Mouse (Mus musculus): ENCODE data around the gene Phb2.

Gene Phb2

DNA sequence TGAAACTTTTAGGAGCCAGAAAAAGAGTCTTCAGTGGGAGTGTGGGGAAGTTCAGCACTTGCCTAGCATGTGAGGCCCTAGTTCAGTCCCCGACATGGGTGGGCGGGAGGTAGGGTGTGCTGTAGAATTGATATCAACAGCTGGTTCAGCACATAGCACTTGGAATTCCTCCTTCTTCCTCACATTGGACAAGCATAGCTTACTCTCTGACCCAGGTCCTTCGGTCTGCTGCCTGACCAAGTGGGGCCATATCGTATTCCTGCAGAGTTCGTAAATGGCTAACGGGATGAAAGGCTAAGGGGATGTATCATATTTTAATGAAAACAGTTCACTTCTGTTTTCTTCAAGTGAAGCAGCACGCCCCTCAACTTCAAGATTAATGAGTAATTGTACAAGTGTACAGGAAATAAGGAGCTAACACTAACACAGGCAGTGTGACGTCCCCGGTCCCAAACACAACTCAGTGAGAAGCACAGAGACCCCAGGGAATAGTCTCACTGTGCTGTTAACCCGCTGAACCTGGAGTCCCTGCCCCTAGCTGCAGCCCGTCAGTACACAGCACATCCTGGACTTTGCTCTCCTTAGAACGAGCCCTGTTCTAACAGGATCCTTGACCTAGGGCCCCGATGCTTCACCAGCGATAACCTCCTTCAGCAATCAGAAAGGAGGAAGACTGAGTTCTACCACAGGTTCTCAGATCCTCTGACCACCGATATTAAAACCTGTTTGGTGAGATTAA, 18.7 kb upstream of the Phb2 start:
- no peak for DNase-seq

- peak; percentile 92 for DNase-seq
Measured at GRCm38 (mm10) chr6:124694166-124694955, 17.8 kb upstream of the Phb2 start.

DNA sequence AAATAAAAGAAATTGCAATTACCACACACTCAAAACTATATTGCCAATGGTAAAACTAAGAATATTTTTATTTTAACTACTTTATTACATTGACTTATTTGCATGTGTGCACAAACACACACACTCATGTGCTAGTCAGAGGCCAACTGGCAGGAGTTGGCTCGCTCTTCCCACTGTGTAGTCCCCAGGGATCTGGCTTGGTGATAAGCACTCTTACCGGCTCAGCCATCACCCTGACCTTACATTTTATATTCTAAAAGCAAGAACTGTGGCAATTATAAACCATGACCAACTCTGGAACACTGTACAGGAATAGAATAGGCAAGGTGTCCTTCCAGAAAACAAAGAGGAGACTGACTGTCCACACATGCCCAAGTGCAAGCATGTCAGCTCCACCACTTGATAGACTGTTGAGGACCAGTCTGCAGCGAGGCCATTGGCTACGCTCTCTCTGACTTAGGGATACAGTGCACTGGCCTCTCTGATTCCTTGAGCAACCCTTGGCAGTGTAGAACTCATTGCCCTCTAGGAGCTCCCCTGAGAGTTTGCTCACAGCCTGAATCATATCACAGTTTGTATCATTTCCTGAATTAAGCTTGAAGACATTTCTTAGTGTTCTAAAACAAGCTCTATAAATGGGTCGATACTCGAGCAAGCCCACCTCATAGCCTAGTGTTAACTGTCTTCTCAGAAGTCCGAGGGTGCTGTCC, 15.5 kb upstream of the Phb2 start:
- DNase-seq, result no peak

DNA sequence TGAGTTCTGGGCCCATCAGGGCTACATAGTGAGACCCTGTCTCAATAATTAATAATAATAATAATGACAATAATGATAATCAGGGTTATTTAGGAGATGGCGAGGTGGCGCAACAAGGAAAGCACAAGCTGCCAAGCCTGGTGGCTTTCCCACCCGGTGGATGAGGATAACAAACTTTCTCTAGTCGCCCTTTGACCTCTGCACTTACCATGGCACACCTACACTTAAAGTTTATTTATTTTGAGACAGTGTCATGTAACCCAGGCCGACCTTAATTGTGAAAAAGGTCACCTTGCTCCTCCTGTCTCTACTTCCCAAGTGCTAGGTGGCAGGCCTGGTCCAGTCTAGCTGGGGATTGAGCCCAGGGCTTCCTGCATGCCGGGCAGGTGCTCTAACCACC, 13.4 kb upstream of the Phb2 start:
- DNase-seq, result no peak

GRCm38 (mm10) chr6:124699366-124699765, 12.8 kb upstream of the Phb2 start:
- no peak for DNase-seq

DNA sequence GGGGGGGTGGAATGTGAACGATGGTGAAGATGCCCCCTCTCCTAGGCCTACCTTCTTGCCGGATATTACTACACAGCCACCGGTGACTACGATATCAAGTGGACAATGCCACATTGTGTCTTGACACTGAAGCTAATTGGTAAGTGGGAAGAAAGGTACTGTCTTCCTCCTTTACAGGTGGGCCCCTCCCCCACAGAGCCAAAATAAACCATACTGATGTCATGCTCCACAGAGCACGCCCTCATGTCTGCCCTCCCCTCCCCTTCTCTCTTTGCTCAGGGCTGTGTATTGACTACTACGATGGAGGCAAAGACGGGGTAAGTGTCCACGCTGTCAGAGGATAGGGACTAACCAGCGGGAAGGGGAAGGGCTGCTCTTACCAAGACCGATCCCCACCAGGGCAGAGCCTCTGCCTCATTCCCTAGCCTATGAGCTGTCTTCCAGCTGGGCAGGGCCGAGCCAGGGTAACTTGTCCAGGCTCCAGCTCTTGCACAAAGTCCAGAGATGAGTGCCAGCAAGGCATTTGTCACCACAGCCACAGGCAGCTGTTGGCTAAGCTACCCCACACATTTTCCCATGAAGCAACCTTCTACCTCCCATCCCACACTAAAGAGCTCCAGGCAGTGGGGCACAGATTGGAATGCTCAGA, 12.1 kb upstream of the Phb2 start:
- DNase-seq, result peak; percentile 78

GRCm38 (mm10) chr6:124701338-124701737, 10.8 kb upstream of the Phb2 start:
- DNase-seq, result no peak

DNA sequence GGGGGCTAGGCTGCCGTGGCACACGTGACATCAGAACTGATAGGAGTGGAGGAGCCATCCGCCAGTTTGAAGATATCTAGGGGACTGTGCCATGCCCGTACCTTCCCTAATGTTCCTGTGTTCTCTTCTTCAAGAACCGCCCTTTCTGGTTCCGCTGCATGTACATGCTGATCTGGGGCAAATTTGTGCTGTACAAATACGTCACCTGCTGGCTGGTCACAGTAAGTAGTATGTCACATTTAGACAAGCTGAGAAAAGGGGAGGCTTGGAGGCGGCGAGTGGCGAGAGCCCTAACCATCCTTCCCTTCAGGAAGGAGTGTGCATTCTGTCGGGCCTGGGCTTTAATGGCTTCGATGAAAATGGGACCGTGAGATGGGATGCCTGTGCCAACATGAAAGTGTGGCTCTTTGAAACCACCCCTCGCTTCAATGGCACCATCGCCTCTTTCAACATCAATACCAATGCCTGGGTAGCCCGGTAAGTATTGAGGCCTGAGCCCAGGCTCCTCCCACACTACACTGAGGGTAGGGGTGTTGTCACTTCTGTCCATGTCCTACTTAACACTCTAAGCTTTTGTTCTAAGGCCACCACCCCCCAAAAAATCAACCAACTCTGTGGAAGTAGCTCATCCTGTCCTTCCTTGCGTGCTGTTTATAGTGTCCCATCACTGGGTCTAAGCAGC, 9.9 kb upstream of the Phb2 start:
- DNase-seq, result no peak

GRCm38 (mm10) chr6:124702784-124703103, 9.4 kb upstream of the Phb2 start:
- DNase-seq, result peak; percentile 86

GRCm38 (mm10) chr6:124703789-124704188, 8.3 kb upstream of the Phb2 start:
- DNase-seq, result no peak

DNA sequence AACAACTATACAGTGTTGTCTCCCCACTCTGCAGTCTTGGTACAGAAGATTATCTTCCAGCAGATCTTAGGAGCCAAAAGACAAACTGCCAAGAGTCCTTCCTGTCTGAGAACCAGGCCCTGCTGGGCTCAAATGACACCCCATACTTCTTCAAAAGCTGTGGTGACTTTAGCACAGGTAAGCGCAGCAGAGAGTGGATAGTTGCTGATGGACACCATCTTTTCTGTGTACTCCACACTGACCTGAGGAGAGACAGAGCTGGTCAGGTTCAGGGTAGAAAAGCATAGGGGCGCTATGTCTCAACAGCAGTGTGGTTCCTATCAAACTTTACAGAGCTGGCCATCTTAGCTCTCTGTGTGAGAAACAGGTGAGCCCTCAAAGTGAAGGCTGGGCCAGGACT, 7.7 kb upstream of the Phb2 start:
- no peak for DNase-seq

GRCm38 (mm10) chr6:124706061-124706627, 6.0 kb upstream of the Phb2 start:
- DNase-seq, result no peak

GRCm38 (mm10) chr6:124708289-124708889, 3.7 kb upstream of the Phb2 start:
- DNase-seq, result no peak

DNA sequence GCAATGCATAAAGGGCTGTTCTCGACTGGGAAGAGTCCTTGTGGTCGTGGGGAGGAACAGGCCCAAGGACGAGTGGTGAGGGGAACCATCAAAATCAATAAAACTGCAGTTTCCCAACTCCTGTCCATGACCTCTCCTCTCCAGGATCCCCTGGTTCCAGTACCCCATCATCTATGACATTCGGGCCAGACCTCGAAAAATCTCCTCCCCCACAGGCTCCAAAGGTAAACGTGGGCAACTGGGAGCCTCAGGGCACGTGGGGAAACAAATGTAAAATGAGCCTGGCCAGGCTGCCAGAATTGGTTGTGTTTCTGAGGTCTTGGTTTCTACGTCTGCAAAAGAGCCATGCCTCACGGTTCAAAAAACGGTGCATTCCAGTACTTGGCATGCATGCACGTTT, 782 bp downstream of the Phb2 start:
- no peak for DNase-seq

DNA sequence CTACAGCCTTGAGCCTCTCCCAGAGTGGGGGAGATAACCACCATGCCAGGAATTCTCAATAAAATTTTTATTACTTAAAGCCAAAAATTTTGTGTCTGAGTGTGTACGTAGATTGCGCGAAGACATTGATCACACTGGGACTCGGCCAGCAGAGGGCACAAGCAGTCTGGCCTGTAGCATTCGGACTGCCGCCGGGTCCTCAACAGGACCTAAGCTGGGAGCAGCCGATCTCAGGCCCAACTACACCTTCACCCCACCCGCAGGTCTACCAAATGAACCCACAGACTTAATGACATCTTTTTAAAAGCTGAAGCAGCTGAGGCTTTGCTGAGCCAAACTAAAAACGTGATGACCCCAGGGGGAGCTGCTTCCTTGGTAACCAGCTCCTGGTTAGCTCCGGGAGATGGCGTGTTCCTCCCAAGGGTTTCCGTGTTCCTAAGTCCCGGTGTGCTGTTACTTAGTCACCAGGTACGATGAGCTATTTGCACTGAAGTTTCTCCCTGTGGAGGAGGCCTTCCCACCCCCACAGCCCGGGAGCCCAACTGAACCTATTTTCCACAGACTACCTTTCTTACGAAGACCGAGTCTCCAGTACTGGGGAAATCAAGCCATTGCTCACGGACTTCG, 4.8 kb downstream of the Phb2 start:
- peak; percentile 75 for DNase-seq

- DNase-seq, result no peak
Measured at GRCm38 (mm10) chr6:124717968-124718367, 5.8 kb downstream of the Phb2 start.

DNA sequence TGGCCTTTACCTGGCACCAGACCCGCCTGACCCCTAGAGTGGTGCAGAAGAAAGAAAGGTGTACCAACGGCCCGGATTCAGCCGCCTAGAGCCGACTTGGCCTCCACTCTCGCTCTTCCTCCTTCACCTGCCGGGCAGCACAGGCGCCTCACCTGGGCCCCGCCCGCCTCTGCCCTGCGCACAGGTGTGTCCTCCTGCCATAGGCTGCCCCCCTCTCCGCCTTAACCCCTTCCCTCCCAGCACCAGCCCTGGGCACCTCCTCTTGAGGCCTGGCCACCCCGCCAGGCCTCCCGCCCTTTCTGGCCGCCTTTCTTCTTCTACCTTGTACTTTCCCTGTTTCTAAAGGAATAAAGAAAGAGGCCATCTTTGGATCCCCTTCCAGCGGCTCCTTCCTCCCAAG, 6.6 kb downstream of the Phb2 start:
- peak; percentile 87 for DNase-seq

GRCm38 (mm10) chr6:124719354-124719978, 7.3 kb downstream of the Phb2 start:
- no peak for DNase-seq

DNA sequence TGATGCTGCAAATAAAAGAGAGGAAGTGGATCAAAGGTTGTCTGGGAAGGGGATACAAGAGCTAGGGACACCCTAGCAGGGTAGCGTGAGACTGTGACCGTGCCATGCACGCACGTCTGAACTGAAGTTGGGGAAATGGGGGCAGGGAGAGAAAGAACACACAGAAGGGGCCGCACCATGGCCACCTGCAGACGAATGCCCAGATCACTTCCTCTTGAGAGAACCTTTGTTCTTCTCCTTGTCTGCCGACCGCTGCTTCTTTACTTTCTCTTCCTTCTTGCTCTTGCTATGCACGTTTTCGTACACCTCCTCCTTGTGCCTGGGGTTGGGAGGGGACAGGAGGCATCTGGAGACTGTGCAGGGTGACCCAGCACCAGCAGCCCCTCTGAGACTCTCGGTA, 8.8 kb downstream of the Phb2 start:
- peak; percentile 39 for DNase-seq

DNA sequence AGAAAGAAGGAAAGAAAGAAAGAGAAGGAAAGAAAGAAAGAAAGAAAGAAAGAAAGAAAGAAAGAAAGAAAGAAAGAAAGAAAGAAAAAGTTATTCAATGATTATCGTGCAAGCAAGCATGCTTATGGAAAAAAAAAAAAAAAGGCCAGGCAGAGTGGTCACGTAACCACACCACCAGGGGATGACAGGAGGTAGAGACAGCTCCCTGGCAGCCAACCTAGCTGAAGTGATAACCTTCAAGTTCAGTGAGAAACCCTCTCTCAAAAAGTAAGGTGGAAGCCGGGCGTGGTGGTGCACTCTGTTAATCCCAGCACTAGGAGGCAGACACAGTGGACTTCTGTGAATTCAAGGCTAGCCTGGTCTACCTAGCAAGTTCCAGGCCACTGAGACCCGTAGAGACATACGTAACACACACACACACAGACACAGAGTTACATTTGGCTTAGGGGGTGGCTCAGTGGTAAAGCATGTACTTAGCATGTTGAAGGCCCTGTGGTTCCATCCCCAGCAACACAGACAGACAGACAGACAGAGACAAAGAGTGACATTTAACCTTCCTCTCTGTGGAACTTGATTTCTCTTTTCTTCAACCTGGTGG, 10.8 kb downstream of the Phb2 start:
- DNase-seq, result no peak

DNA sequence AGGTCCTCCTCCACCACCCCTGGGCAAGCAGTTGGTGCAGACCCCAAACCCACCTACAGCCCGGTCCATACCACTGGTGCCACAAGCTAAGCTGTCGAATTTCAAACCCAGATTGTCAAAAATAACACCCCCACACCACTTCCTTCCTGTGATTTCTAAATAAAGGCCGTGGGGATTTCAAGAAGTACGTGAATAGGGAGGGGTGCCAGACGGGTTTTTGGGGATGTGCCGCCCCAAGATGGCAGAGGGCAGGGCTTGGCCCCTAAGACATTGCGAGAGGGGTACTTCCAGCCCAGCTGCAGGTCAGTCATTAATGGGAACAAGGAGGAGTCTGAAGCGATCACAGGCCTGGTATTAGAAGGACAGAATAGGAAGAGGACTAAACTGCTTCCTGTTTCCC, 11.4 kb downstream of the Phb2 start:
- peak; percentile 54 for DNase-seq

Data from lung, postnatal 36 days (tissue).